Mouse (Mus musculus) lung, adult 2 months (tissue): Measurements from ENCODE around the gene Tsnaxip1.

Source experiments
- CTCF ChIP-seq: fragments of 200-500 bp; IDR thresholded peaks from 2 replicates; pipeline ENCODE4 v1.5.1; 2011; ENCODE audit warnings: mild to moderate bottlenecking, low read length, control low read depth; ENCODE audit not compliant: insufficient read depth
- POLR2A ChIP-seq: fragments of 200-500 bp; IDR thresholded peaks from 2 replicates; pipeline ENCODE4 v1.6.1; 2011; ENCODE audit warnings: low read depth, mild to moderate bottlenecking, control low read depth, low read length, borderline replicate concordance; ENCODE audit errors: extremely low read depth

- TF ChIP-seq POLR2A: no peak
- no peak for TF ChIP-seq CTCF
Measured at GRCm38 (mm10) chr8:105825506-105825905, 2.0 kb upstream of the Tsnaxip1 start.
